Mouse (Mus musculus): ENCODE measurements at regions not wholly inside any gene's neighbourhood (a gene's known extent, or its start where the extent isn't known, plus 50 kb on each side); places are given as distances from the start of the nearest gene placed in this dataset.

- DNase-seq (ENCODE audit: low read depth, low spot score), result no peak
These were observed 54.0 kb upstream of the Satb2 start for GRCm38 (mm10) chr1:57032407-57032806.

GRCm38 (mm10) chr1:57033244-57033643, 54.8 kb upstream of the Satb2 start:
- DNase-seq (ENCODE audit: low read depth, low spot score), result no peak

GRCm38 (mm10) chr1:57034411-57034810, 56.0 kb upstream of the Satb2 start:
- DNase-seq (ENCODE audit: low read depth, low spot score), result no peak

GRCm38 (mm10) chr1:57036382-57036781, 57.9 kb upstream of the Satb2 start:
- DNase-seq (ENCODE audit: low read depth, low spot score), result no peak

- DNase-seq (ENCODE audit: low read depth, low spot score), result no peak
These were observed 61.8 kb upstream of the Satb2 start for GRCm38 (mm10) chr1:57040201-57040600.

- no peak for DNase-seq (ENCODE audit: low read depth, low spot score)
These were observed 63.1 kb upstream of the Satb2 start for GRCm38 (mm10) chr1:57041578-57041977.

- no peak for DNase-seq (ENCODE audit: low read depth, low spot score)
These were observed 75.4 kb upstream of the Satb2 start for GRCm38 (mm10) chr1:57053836-57054235.

GRCm38 (mm10) chr1:57055976-57056375, 77.5 kb upstream of the Satb2 start:
- DNase-seq (ENCODE audit: low read depth, low spot score), result no peak

GRCm38 (mm10) chr1:57059216-57059615, 80.8 kb upstream of the Satb2 start:
- DNase-seq (ENCODE audit: low read depth, low spot score), result no peak

- no peak for DNase-seq (ENCODE audit: low read depth, low spot score)
These were observed 96.8 kb upstream of the Satb2 start for GRCm38 (mm10) chr1:57075221-57075620.

GRCm38 (mm10) chr1:57076696-57077095, 98.2 kb upstream of the Satb2 start:
- DNase-seq (ENCODE audit: low read depth, low spot score), result no peak

GRCm38 (mm10) chr1:57080306-57080705, 101.9 kb upstream of the Satb2 start:
- no peak for DNase-seq (ENCODE audit: low read depth, low spot score)

- no peak for DNase-seq (ENCODE audit: low read depth, low spot score)
These were observed 104.7 kb upstream of the Satb2 start for GRCm38 (mm10) chr1:57083134-57083533.

- DNase-seq (ENCODE audit: low read depth, low spot score), result no peak
These were observed 105.2 kb upstream of the Satb2 start for GRCm38 (mm10) chr1:57083540-57084083.

GRCm38 (mm10) chr1:57095361-57096247, 117.2 kb upstream of the Satb2 start:
- DNase-seq (ENCODE audit: low read depth, low spot score), result no peak

- DNase-seq (ENCODE audit: low read depth, low spot score), result no peak
These were observed 117.8 kb upstream of the Satb2 start for GRCm38 (mm10) chr1:57096248-57096600.

- DNase-seq (ENCODE audit: low read depth, low spot score), result no peak
These were observed 118.3 kb upstream of the Satb2 start for GRCm38 (mm10) chr1:57096740-57097139.

GRCm38 (mm10) chr1:57100614-57101013, 122.2 kb upstream of the Satb2 start:
- DNase-seq (ENCODE audit: low read depth, low spot score), result no peak

GRCm38 (mm10) chr1:57107308-57107707, 128.9 kb upstream of the Satb2 start:
- DNase-seq (ENCODE audit: low read depth, low spot score), result no peak

GRCm38 (mm10) chr1:57120678-57121077, 142.2 kb upstream of the Satb2 start:
- no peak for DNase-seq (ENCODE audit: low read depth, low spot score)

GRCm38 (mm10) chr1:57144181-57144580, 165.7 kb upstream of the Satb2 start:
- no peak for DNase-seq (ENCODE audit: low read depth, low spot score)

GRCm38 (mm10) chr1:57155869-57156268, 177.4 kb upstream of the Satb2 start:
- DNase-seq (ENCODE audit: low read depth, low spot score), result no peak

GRCm38 (mm10) chr1:57164443-57164842, 186.0 kb upstream of the Satb2 start:
- DNase-seq (ENCODE audit: low read depth, low spot score), result no peak
